Mouse (Mus musculus) heart, adult 18-20 months (tissue): ENCODE results near the gene Zfhx3. TPM values are rescaled to one million over a fixed set of nuclear protein-coding genes. Genes with fewer than 3 reads are reported as not detected.
"Not testable (repeated sequence)": the region's sequence is repeated elsewhere in the genome, so short reads cannot be mapped to it uniquely, and the experiment has no call there.

Experiments
- DNase-seq, 2 experiments: peaks; one replicate each; pipeline ENCODE4 v3.0.0; 2021 to 2022; ENCODE audit warnings: mixed read lengths in 1 of 2
- long read RNA-seq, 2 experiments: library from polyadenylated mRNA; stranded (forward); transcript quantifications; one replicate each; pipeline ENCODE4 v2.0.0; 2021
- total RNA-seq, 2 experiments: library from RNA; stranded (reverse); gene quantifications; 2 replicates each; pipeline ENCODE4 v1.2.3; 2021

Gene Zfhx3
- 1 to 10 TPM; 6.7 to 7.9 TPM for total RNA-seq
- long read RNA-seq, experiment 1, partial matches to known transcripts: 0 of 6 reads
- long read RNA-seq, experiment 1, other reads (novel, unspliced or antisense): 6 of 6 reads
- long read RNA-seq, experiment 2: 0 reads

DNA sequence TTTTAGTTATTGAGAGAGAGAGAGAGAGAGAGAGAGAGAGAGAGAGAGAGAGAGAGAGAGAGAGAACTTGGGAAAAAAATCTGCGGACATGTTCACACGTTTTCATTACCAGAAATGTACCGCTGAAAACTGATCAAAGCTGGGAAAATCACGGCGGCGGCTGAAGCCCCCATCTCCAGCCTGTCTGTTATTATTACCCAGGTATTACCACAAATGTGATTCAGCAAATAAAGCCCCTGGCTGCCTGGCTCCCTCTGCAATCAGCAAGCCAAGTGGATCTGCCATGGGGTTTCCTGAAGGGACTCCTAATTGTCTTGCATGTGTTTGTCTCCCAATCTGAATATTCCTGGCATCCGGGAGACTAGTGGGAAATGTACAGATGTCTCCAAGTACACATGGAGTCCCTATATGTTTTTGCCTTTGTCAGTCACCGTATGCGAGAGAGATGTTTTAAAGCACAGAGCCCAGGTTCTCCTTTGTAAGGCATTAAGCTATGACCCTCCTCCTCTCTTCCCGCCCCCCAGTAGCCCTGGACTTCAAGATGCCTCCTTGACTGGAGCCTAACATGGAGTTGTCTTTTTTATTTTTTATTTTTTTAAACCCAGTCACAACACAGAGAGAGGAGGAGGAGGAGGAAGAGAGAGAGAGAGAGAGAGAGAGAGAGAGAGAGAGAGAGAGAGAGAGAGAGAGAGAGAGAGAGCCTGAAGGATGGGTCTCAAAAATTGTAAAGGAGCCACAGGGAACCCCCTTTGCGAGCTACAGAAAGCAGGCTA lies at the start of gene Zfhx3:
Gene Zfhx3, plus strand, starts transcription at position 723 of the 773 bp plus-strand sequence.
- no peak for DNase-seq

DNA sequence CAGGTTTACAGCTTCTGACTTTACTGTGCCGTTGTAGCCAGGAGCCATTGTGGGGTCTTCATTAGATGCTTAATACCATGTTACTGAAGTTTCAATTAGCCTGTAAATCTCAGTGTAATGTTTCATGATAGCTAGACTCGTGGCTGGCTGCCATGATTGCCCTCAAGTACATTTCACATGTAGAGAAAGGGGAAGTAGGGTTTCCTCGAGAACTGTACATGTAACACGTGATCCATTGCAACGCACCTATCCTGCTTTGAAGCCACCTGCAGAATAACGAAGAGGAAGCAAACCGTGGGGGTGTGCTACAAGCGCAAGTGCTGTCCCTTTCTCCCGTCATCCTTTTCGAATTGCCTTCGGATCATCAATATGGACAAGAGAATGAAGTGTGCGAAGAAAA lies 23.5 kb upstream of the Zfhx3 start:
- no peak for DNase-seq

DNA sequence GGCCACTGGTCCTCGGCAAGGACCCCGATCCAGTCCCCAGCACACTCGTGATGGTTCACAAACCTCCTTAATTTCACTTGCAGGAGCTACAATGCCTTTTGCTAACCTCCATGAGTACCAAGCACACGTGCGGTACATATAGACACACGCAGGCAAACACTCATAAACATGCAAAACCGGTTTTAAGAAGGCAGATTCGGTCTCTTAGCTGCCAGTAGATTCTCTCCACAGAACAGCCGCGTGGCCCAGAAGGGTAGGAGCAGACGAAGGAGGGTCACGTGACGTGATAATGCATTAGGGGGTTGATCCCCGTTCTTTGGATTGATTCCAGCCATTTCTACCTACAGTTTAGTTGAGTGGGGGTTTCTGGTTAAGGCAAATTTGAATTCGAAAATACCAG lies 16.3 kb upstream of the Zfhx3 start:
- DNase-seq: no peak

DNA sequence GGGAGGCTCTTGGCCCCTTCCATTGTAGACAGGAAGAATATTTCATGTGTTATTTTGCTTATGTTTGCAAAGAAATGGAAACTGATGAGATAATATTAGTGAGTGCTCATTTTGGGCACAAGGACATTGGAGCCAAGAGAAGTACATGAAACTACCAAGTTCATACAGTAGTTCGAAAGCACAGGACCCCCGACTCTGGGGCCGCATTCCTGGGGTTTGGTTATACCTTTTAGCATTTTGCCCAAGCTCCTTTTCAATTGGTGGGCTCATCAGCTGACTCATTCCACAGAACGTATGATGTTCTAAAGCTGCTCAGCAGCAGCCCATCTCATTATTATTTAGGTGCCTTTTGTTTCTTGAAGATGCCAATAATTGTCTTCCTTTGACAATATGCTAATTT lies 5.7 kb upstream of the Zfhx3 start:
- no peak for DNase-seq

DNA sequence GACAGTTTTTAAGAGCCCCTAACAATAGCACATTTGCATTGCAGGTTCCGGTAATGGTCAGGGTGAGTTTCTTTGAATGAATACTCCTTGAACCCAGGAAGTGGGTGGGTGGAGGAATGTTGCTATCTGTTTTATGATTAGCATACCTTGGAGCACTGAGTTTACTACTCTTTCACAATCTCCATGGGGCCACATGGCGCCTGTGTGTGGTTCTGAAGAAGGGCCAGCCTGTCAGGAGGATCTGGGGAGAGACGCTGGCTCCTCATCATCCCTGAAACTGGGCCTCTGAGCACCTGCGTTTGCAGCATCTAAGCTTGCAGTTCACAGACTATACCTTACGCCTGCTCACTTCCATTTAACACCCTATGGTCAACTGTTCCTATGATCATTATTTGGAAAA lies 4.2 kb upstream of the Zfhx3 start:
- DNase-seq: not testable (repeated sequence)

DNA sequence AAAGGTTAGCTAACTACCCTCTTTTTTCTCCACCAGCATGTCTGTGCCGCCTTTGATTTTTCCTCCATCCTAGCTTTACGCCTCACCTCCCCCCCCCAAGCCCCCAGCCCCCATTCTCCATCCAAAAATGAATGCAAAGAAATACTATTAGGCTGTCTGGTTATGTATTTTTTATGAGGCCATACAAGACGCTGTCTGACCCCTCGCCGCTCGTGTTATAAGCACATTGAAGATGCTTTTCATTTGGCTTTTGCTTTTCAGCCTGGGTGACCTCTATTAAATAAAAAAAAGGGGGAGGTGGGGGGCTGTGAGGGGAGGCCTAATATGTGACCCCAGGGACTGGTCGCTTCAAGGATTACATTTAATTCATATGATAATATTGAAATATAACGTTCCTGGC lies 2.3 kb upstream of the Zfhx3 start:
- DNase-seq: no peak

DNA sequence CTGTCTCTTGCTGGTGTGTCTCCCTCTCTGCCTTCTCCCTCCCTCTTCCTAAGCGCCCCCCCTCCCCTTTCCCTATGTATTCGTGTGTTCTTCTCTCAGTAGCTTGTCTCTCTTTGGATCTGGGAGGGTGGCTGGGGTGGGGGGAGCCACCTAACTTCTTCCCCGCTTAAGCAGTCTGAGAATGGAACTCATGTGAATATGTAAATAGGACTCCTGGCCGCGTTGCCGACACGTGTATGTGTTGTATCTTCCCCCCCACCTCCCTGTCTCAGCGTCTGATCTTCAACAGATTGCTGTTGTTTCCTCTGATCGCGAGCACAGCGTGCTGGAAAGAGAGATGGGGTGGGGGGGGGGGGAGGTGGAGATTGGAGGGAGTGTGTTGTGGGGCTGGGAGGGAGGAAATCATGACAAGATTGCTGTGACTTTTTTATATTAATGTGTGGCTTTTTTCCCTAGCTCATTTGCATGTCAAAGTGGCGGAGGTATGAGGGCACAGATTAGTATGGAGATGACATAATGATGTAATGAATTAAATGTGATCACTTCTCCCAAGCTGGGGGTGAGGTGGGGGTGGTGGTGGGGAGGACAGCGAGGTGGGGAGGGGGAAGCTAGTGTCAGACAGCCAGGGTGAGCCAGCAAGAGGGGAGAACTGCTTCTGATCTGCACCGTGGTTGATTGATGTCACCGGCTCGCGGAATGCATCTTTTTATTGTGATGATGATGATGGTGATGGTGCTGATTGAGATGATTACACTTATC lies 487 bp downstream of the Zfhx3 start:
- no peak for DNase-seq

DNA sequence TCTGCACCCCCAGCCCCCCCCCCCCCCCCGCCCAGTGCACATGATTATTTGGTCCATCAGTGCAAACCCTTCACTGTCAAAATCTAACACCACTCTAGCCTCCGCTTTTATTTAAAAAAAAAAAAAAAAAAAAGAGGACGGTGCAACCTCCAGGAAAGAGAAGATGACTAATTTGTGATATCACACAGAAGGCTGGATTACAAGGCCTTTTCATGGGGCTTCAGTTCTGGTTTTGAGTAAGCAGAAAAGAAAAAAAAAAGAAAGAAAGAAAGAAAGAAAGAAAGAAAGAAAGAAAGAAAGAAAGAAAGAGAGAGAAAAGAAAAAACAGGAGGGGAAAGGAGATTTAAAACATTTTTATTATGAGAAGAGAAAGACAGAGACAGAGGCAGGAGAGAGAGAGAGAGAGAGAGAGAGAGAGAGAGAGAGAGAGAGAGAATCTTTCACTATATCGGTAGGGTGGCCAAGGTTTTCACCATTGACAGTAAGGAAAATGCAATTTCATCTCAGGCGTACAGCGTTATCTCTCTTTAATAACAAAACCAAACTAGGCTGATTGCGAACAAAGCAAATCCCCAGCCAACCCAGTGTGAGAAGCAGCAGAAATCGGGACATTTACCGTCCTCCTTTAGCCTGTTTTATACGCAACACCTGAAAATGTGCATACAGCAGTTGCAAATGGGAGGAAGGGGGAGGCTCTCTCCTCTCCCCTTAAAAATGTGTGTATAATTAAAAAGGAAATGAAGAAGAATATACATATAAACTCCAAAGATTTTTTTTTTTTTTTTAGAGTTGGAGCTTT lies 1.3 kb downstream of the Zfhx3 start:
- no peak for DNase-seq

DNA sequence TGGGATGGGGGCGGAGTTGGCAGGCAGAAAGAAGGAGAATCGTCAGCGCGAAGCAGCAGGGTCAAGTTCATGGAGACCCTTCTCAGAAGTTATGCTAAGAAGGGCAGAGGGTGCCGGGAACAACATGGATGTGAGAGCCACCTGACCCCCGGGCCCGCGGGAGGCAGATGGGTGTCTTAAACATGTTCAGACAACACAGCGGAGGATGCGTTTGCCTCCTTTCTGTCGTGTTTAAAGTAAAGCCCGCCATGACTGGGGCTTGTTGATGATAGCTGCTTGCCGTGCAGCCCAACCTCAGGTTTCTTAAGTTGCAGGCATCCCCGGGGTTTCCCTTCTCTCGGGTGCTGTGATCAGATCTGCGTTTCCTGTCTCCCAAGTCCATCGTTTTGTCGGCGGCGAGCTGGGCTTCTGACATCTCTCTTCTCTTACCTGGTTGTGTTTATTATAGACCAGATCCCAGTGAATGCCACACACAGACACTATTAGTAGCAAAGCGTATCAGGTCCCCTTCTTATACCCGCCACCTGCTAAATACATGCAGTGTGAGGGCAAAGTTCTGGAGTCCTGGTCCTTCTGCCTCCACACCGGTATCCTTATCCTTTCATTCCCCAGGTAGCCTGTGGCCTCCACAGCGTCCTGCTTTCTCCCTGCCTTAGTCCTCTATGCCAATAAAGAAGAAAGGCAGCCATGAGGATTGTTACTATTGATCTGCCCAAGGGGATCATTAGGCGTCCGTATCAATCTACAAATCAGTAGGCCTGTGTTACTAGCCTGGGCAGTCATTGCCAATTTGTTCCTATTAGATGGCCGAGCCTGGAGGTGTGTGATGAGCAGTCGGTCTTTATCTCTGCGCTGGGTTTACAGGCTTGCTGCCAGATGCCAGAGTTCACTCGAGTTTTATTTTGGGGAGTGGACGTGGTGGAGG lies 2.5 kb downstream of the Zfhx3 start:
- no peak for DNase-seq

DNA sequence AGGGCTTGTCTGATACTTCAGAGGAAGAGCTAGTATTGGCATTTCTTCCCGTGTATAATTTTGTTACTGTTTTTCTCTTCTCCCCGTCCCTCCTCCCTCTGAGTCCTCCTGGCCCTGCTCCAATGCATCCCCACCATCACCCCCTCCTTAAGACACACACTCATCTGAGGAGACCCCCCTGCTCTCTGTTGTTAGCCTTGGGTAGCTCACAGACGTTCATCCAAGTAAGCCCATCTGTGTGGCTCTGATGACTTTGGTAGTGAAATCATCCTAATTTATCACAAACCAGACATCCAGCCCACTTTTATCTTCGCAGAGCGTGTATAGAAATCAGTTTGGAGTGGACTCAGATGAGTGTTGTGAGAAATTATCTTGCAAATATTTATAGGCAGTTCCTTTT lies 4.4 kb downstream of the Zfhx3 start:
- DNase-seq: no peak

DNA sequence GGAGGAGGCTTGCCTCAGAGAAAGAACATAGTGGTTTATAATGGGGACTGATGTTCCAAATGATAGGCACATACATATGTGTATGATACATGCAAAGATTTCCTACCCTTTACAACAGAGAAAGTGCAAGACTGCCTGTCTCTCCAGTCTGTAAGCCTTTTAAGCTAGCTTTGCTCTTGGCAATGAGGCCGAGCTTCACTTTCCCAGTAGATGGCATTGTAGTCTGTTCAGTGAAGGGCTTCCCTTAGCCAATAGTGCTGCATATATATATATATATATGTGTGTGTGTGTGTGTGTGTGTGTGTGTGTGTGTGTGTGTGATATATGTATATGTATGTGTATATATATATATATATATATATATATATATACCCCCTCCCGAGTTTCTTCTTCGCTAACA lies 13.4 kb downstream of the Zfhx3 start:
- DNase-seq: no peak

DNA sequence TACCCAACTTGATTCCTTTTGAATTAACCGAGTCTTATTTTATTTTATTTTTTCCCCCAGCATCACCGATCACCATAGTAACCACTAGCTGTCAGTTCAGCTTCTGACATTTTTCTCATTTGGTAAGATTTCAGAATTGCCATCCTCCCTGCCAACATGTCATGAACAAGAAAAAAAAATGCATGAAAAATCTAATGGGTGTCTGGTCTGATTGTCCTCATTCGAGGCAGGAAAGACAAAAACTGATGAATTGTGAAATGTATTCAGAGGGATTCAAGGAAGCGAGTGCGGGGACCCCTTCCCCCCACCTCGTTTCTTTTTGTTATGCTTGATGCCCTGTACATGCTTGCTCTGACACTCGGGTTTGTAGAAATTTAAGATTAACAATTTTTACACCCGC lies 15.1 kb downstream of the Zfhx3 start:
- no peak for DNase-seq

DNA sequence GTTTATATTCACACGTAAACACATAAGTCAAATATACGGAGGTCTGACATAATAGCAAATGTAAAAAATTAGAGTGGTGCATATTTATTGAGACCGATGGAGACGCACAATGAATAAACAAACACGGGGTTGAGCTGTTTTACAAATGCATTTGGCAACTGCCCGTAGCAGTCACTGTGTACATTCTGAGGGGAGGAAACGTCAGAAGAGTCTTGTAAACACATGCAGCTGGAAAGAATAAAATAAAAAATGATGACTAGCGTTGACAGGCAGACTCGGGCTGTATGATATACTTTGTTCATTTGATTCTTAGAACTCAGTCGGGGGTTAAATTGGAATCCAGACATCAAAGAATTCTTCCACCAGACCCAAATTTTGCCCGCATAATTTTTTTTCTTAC lies 18.0 kb downstream of the Zfhx3 start:
- DNase-seq: no peak

DNA sequence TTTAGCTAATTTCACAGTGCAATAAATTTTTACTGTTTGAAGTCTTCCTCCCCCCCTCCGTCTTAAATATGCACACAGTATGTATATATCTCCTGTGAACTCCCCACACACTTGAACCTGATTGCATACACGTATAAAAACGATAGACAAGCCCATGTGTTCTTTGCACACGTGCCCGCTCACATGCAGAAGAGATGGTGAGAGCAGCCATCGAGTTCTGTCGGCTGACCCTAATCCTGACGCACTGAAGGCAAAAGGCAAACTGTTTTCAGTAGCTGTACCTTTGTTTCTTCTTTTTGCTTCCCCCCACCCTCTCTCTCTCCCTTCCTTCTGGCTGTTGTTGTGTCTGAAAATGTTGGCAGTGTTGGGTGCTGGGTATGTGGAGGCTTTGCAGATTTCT lies 18.4 kb downstream of the Zfhx3 start:
- DNase-seq: no peak

DNA sequence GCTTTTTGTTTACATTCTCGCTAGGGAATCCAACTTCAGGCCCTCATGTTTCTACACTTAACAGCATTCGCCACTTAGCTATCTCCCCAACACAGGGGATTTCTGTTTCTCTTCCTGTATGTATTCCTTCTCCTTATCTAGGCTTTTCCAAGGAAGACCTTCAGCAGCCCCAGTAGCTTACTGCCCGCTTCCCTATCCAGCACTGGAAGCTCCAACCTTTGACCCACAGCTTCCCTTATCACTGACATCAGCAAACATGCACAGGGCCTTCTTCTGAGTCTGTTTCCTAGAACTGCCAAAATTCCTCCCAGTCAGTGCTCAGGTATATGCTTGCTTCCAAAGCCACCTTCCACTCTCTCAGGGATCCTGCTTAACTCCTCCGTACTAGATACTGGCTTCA lies 29.8 kb downstream of the Zfhx3 start:
- DNase-seq: no peak

DNA sequence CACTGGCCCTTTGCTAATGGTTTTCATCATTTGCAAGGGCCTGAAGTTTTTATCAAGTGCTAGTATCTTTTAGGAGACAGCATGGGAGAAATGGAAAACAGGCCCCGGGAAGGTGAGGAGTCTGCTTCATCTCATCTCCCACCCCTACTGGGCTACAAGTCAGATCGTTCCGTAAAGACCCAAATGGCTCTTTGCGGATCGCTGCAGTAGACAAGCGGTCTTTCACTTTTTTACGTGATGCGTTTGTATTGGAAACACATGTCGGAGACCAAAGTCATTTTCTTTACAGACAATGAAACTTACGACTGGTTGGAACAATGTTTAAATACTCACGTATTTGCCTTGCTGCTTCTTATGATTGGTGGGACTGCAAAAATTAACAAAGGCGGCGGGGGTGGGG lies 32.0 kb downstream of the Zfhx3 start:
- DNase-seq: no peak

DNA sequence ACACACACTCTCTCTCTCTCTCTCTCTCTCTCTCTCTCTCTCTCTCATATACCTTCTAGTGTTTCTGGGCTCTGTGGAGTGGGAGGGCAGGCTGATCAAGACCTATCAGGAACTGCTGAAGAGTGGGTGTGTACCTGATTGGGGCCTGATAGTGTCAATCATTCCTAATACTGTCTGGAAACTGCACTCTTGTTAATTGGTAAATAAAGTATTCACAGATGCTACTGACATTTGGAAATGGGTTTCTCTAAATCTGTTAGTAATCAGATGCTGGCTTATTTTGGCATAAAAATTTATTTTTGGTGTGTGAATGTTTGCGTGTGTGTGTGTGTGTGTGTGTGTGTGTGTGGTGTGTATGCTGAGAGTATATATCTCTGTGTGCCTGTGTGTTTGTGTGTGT lies 35.8 kb downstream of the Zfhx3 start:
- DNase-seq: no peak

DNA sequence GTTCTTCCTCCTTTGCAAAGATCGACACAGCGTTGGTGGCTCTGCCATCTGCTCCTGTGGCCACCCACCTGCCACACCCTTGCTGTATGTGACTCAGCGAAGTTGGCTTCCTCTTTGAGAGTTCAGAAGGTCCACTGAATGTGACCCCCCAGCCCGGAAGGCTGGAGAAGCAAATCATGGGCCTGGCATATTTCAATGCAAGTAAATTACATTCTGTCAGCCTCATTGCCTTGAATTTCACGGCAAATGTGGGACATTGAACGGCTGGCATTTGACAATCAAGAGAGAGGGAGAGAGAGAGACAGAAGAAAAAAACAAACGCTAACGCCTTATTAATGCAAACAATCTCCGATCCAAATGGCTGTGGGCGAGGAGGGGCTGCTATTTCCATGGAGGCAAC lies 38.2 kb downstream of the Zfhx3 start:
- DNase-seq: no peak

DNA sequence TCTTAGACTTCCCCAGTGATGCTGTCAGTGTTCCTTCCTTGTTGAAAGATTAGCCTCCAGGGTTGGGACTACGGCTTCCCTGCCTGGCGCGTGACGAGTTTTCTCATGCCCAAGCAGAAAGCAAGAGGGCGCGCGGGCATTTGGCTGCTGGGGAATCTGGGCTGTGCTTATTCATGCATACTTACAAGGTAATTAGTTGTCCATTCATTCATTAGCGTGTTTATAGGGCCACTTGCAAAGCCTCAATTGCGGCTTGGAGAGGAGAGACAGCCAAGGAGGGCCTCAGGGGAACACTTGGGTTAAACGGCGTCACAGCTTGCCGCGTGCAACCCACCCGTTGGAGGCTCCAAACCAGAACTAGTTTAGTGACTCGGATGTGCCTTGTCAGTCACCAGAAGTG lies 44.2 kb downstream of the Zfhx3 start:
- DNase-seq: no peak

DNA sequence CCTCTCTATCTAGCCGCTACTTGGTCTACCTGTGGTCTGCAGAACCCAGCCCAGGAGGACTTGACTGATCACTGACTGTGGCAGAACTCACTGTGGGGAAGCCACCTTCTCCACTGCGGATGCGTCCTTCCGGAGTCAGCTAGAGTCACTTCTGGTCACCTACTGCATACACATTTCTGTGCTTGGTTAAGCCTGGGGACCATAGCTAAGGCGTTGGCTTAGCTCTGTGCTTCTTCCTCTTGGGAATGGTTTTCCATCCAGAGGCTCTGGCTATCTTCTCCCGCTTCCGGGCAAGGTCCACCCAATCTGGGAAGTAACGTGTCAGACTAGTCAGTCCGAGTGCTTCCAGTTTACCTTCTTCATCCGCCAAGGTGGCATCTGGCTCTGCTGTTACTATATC lies 56.4 kb downstream of the Zfhx3 start:
- no peak for DNase-seq

DNA sequence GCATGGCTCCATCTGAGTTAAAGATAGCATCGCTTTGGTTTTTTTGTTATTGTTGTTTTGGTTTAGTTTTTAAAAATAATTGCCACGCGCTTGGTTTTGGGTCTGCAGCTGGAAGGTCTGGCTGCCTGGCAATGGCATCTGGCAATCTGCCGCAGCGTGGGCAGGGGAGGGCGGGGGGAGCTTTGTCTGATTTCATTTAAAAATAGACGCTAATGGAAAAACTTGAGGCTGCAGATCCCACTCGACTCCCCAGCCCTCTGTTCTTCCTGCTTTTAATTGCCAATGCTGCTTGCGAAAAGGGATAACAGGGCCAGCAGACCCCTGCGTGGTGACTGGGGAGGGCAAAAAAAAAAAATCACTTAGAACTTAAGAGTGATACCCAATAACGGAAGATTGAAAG lies 69.1 kb downstream of the Zfhx3 start:
- DNase-seq: peak in 1 of 2 experiments; percentile 13

DNA sequence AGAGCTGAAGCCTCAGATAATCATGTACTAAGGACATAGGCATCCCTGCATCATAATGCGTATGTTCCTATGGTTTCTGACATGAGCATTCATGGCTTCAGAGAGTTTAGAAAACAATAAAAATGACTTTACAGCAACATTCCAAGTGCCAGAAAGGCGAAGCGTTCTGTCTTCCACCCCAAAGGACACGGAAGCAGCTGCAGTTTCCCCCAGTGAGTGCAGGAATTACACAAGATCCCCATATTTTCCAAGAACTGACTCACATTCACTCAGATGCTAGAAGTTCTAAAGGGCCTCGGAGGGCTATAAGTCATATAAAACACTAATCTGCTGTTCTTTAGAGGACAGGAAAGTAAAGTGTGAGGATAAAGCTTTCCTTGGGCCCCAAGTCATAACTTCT lies 75.3 kb downstream of the Zfhx3 start:
- no peak for DNase-seq
